Mouse (Mus musculus): ENCODE data around the gene Sik3. TPM values are rescaled to one million over a fixed set of nuclear protein-coding genes. Genes with fewer than 3 reads are reported as not detected.
"Not testable (repeated sequence)": the region's sequence is repeated elsewhere in the genome, so short reads cannot be mapped to it uniquely, and the experiment has no call there.

The Sik3 gene
- polyA plus RNA-seq, 3 experiments from 2014 or later = 11.0 to 13.9 (median 11.5) TPM

DNA sequence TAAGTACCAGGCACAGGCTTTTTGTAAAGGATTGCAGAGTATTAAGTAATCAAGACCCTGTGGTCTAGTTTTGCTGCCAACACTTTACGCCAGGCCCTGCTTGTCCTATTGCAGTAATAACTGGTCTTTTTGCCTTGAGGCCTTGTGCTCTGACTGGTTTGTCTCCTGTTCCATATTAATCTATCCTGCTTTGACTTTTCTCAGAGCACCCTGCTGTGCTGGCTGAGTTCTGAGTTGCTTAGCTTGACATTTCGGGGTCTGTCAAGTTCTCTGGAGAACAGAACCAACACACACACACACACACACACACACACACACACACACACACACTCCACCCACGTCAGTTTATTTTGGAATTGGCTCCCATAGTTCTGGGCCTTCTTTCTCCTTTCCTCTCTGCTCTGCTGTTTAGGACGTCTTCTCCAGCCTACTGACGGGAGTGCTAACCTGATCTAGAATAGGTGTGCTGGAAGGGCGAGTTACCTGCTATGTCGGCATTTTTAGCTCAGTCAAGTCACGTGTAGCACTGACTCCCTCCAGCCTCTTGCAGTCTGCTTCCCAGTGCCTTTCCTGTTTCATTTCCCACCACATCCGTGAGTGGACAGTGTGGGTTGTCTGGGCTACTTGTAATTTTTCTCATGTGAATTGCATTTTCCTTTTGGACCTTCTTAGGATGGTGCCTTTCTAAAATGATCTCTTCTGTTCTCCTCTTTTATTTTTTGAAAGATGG is 49.2 kb downstream of the Sik3 start:
- ATAC-seq = no peak

DNA sequence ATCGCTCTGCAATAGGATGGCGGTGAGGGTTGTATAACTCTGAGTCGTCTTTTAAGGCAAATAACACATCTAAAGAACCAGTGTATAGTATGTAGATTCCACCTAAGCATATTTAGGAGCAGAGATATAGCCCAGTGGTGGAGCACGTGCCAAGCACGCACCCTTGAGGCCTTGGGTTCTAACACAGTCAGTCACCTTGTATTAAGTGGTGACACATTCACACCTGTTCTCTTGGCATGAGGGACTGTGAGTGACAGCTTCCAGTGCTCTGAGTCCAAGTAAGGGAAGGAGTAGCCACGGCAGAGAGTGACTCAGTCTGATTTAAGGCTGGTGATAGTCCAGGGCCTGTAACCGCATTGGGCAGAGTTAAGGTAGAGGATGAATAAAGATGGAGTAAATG is 51.7 kb downstream of the Sik3 start:
- ATAC-seq = no peak

DNA sequence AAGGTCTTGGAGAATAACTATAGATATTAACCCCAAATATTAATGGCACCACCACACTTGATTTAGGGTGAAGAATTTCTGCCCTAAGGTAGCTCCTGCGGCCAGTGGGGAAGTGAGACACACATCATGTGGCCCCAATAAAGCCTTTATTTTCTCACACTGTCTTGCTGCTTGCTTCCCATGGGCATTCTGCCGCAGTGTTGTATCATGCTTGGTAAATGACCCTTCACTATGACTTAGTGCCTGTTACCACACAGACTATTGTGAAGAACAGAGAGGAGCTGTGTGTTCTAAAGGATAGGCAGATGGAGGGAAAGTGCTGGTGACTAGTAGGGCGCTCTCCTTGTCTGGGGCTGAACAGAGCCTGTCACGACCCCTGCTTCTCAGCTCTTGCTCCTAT is 54.1 kb downstream of the Sik3 start:
- ATAC-seq = no peak

DNA sequence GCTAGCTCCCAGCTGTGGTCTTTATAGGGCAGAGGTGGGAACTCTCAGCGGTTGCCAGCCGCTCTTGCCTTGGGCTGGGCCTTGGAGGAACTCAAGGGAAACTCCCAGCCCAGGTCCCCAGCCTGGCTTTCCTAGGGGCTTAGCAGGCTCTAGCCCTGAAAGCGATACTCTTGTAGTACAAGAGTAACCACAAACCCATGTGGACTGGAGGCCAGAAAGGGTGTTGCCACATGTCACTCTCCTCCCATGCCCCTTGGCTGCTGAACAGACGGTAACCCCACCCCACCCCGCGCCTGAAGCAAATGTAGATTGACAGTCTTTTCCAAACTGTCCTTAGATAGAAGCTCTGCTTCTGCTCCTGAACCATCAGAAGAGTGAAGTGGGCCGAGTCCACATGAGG is 55.1 kb downstream of the Sik3 start:
- ATAC-seq = no peak

DNA sequence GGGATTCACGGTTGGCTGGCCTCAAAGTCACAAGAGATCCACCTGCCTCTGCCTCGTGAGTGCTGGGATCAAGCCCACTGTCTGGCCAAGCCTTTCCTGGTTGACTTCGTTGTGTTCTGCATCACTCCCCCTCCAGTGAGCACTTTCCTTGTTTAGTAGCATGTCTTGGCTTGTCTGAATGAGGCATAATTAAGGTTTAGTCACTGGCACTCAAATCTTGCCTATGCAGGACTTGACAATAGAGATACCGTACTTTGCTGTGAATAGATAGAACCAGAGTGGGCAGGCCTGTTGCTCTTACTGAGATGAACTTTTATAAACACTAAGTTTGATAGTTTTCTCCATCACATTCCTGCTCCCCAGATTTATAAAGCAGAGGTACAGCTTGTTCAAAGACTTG is 56.4 kb downstream of the Sik3 start:
- ATAC-seq = no peak

DNA sequence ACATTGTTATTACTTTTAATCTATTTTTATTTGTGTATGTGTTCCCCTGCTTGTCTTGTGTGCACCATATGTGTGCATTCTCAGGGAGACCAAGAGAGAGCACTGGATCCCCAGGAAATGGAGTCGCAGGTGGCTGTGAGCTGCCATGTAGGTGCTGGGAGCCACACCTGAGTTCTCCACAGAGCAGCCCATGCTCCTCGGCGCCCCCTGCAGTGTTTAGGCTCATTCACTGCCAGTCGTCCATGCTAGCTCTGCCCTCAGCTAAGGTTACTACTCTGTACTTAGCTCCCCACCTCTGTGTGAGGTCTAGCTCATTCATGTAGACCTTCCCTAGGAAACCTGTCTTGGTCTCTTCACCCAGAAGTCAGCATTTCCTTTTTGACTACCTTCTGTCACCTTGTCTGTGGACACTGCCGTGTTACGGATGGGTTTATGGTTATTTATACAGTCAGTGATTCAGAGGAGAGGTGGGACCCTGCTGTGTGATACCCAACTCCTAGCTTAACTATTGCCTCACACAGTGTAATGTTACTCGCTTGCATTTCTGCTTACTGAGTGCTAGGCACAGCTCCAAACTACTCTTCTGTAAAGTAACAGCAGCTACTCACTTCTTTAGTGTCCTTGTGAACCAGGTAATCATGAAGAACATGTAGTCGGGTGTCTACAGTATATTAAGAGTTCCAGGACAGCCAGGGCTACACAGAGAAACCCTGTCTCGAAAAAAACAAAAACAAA is 59.6 kb downstream of the Sik3 start:
- ATAC-seq = no peak

DNA sequence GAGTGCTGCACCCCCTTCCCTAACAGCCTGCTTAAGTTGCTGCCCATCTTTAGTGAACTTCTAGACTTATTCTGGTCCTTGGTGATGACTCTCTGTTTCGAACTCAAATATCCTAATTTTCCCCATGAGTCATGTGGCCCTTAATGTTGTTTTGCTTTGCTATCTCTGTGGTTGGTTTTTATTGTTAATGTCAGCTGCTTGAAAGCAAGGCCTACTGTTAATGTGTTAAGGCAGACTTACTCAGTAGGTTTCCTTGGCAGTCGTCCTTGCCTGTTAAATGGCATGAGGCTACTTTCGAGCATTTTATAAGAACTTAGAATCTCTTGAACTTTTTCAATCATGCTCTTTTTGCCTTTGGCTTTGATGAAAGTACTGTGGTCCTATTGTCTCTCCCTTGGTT is 60.8 kb downstream of the Sik3 start:
- ATAC-seq = peak; percentile 25

DNA sequence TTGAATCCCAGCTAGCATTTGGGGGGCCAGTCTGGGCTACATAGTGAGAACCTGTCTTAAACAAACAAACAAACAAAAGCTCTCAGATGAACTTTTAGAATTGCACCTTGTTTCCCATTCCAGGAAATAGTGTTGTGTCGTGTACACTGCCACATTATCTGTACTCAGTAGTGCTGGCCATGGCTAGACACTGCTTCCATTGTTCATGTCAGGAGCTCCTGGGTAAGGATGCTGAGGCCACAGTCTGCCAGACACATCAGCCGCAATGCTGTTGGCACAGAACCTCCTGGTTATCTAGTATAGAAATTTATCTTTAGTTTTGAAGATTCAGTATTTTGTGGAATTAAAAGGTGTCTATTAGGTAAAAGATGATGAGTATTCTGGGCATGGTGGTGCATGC is 63.0 kb downstream of the Sik3 start:
- ATAC-seq = no peak

DNA sequence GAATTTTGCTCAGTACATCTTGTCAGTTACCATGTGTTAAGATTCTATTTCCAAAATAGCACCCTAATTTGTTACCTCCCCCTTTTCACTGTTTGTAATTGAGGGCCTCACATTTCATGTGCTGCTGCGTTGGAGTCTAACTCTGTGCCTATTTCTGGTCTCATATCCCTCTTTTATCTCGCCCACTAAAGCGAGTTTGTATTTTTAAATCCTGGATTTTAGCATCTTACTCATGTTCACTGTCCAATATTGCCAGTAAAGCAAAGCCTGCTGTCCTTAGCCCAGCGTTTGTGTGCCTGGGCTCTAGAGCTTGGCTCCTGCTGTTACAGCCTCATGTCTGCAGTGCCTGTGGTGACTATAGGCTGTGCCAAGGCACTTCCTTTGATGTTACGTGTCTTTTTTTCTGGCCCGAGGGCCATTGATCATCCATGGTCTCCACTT is 69.8 kb downstream of the Sik3 start:
- no peak for ATAC-seq

DNA sequence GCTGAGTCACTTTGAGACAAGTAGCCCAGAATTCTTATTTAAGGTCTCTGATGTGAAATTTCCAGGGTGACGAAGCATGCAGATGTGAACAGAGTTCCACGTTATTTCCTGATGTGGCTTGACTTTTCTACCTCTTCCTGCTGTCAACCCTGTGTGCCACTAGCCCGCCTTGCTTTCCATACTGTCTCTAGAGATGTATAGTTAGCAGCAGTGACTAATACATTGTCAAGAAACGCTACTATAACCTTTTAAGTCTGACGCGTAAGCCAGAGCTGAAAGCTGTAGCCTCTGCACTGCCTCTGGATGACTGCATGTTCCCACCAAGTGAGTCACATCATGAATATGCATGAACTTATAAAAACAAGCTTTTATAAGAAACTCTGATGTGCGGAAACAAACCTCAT is 70.9 kb downstream of the Sik3 start:
- peak; percentile 92 for ATAC-seq

DNA sequence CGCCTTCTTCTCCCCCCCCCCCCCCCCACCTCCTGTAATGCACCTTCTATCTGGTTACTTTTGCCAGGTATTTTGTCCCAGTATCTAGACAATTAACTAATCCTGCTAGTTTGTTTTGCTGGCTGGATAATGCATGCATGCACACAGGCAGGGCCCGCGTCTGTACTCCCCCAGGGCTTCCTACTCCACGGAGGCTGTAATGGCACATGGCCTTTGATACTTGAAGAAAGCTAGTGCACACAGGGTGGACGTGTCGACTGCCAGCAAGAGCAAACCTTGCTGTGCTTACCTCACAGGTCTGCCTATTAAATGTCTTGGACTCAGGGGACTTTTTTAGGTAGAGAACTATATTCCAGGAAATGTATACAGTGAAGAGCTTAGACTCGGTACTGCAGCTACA is 73.3 kb downstream of the Sik3 start:
- ATAC-seq = no peak

DNA sequence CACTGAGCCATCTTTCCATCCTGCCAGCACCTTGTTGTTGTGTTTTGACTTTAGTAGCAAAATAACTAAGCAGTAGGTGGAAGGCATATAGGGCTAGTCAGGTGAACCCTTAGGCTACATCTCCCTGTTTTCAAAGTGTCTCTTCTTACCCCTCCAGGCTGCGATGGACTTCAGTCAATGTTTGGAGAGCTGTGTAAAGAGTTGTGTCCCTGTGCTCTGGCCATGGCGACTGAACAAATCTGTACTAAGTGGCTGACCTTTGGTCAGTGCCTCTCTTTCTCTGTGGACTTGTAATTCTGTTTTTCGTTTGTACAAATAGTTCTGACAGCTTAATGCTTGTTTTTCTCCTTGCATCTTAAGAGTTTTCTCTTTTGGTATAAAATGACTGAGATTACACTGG is 74.2 kb downstream of the Sik3 start:
- ATAC-seq = no peak

DNA sequence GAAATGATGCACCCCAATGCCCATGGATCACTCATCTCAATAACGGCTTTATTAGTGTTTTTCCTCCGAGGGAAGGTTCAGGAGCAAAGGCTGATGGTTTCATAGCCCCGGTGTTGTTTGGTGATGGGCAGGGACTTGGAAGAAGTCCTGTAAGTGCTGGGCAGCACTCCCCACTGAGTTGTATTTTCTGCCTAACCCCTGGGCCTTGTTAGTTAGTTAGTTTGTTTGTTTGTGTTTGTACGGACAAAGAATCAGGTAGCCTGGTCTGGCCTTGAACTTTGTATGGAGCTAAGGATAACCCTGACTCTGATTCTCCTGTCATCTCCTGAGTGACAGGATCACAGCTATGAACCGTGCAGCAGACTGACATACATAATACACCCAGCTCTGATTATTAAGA is 74.8 kb downstream of the Sik3 start:
- no peak for ATAC-seq

DNA sequence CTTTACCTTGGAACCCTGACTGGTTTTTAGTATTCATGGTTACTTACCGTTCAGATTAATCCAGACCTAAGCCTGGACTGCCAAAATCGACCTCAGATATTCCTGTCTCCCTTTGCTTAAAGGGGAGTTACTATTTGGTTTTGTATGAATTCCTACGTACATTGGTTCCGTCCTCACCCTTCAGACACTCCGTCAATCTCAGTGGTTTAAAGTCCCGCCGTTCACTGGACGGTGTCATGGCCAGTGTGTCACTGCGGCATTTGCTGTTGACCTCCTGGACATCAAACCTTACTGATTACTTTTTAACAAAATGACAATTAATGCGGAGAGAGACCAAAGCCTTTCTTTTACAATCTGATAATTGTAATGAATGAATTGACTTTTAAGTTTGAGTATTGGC is 76.1 kb downstream of the Sik3 start:
- ATAC-seq = no peak

DNA sequence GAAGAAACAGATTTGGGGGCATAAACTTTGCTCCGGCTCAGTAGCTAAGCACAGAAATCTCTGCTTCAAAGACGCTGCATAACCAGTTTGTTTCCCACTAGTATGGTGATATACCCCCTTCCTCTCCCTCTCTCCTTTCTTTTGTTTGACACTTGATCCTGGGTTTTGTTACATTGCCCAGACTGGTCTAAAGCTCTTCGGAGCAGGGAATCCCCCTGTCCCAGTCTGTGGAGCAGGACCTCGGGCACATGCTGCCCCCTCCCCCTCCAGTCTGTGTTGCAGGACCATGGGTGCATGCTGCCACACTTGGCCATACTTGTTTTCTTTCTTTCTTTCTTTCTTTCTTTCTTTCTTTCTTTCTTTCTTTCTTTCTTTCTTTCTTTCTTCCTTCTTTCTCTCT is 77.4 kb downstream of the Sik3 start:
- no peak for ATAC-seq

DNA sequence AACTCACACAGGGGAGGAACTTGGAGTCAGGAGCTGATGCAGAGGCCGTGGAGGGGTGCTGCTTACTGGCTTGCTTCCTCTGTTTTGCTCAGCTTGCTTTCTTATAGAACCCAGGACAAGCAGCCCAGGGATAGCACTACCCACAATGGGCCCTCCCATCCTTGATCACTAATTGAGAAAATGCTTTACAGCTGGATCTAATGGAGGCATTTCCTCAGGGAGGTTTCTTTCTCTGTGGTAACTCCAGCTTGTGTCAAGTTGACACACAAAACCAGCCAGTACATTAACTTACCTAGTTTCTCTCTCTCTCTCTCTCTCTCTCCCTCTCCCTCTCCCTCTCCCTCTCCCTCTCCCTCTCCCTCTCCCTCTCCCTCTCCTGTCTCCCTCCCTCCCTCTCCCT is 78.5 kb downstream of the Sik3 start:
- not testable (repeated sequence) for ATAC-seq

DNA sequence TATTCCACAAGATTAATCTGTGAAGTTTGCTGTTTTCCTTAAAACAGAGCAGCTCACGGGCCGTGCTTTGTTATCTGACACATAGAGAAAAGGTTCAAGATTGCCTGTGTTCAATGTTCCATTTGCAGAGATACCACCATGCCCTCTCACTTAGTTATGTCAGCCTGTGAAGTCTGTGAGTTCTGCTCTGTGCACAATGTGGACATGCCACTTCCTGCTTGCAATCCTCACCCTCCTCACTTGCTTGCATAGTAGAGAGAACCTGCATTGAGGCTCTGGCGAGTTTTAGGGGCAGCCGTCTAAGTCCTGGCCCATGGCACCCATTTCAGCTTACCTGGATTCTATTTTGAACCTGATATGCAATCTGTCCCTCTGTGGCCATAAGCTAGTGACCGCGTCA is 80.0 kb downstream of the Sik3 start:
- no peak for ATAC-seq

DNA sequence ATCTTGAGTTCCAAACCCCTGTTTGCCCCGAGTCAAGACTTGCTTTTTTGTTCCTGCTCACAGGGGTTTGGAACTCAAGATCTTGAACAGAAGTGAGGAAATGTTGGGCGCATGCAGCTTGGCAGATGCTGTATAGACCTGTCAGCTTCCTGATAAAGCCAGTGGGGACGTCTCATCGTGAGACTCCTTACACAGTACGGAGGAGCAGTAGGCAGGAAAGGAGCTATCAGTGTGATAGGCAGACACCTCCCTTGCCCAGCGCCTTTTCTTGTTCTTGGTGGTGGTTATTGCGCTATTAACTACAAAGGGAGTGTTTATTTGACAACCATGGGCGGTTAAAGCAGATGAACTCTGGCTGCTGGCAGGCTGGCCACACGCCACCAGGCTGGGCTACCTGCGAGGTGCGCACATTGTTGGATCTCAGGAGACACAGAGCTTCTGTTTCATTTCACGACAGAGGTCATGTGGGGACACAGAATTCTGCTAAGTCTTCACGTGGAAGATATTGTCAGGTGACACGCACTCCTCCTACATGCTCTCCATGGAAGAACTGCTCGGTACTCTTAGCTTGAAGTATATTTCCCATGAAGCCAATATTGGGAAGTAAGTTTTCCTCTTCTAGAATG is 85.9 kb downstream of the Sik3 start:
- ATAC-seq = no peak

DNA sequence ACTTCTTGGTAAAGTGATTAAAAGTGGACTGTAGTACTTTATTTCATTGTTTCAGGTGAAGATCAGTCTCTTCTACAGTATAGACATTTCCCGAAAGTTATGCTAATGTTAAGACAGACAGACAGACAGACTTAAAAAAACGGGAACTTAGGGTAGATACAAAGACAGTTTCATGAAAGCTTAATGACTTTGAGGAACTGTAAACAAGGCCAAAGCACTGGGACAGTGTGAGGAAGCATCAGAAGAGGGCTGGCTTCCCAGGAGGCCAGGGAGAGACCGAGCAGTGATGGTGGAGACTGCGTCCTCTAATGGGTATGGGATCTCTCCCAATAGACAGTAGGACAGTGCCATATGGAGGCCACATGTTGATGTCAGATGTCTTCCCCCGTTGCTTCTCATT is 86.5 kb downstream of the Sik3 start:
- ATAC-seq = no peak

DNA sequence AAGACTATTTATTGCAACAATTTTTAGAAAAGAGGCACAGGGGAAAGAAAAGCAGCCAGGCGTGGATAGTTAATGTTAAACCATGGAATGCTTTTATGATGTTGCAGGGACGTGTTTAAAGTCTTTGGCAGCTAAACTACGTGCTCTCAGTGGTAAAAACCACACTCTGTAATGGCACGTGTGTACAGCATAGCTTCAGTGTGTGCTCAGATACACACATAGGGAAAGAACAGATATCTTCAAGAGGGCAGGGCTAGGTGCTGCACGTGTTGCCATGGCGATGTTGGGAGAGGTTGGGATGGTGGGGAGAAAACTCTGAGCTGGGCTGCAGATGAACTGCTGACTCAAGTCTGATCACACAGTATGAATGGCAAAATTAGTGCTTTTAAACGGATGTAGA is 90.5 kb downstream of the Sik3 start:
- ATAC-seq = no peak

DNA sequence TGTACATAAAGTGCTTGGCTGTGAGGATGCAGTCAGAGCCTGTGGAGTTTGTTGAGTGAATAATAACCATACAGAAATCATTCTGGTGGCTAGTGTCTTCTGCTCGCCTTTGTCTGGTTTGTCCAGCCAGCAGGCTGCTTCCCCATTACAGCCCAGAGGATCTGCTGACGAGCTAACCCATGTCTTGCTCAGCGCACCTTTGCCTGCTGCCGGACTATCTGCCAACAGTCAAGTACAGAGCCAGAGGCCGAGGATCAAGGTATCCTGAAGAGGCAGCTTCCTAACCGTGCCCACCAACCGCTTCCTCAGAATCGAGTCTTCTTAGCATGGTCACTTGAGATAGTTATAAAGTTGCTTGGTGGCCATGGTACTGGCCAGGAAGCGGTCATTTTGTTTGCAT is 93.5 kb downstream of the Sik3 start:
- ATAC-seq = no peak

DNA sequence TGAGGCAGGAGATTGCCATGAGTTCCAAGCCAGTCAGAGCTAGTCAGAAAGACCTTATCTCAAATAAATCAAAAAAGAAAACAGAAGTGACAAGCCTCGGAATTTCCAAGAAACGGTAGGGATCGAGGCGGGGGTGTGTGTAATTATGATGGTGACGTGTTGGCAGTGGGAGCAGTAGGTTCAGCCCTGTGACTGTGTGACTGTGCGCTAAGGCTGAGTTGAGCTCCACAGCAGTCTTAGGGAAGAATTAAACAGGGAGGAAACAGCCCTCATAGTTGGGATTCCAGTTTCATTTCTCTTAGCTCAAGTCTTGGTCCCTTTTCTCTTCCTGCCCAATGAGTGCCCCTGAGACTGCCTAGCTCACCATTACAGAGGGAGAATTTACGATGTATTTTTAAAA is 98.0 kb downstream of the Sik3 start:
- no peak for ATAC-seq

DNA sequence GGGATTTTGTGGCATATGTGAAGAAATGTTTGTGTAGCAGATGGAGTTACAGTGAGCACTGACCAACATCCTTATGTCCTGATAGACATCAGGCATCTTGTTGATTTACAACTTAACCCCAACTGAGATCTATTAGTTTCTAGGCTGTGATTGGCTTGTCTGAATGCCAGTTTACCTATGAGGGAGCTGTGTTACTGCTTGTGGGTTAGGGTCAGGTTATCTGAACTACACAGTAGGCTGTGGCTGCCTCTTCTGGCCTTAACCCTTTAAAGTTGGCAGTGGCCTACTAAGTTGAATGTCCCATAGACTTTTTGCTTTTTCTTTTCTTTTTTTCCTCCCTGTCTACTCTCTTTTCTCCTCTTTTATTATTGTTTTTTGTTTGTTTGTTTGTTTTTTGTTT is 98.7 kb downstream of the Sik3 start:
- ATAC-seq = no peak

DNA sequence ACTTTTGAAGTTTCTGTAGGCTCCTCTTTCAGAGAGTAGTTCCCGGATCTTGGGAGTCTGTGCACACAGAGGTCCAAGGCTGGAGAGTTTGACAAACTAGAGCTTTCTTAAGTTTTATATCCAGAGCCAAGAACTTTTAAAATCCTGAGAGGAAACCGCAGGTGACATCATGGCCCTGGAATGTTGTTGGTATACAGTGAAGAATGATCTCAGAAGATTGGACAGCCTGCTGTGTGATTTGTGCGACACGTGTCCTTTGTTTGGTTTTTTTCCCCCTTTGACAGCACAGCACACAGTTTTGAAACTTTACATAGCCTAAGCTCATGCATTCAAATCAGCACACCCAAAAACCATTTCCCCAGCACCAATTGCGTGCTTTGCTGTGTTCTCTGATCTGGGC is 99.6 kb downstream of the Sik3 start:
- ATAC-seq = no peak
